Mouse (Mus musculus): ENCODE measurements around the gene Hapln3. TPM values are rescaled to one million over a fixed set of nuclear protein-coding genes. Genes with fewer than 3 reads are reported as not detected.

Gene Hapln3
- polyA plus RNA-seq, 1 experiment from 2014 or later, result 2.3 TPM

- Histone ChIP-seq H3K4me1 (0 out of 2 replicates have a peak, but pooled peaks cover 5% of the 10 kb centered on the region), H3K27ac (no peak overlapping the region), H3K27me3 (replicated peaks) (no peaks in the 10 kb centered on the region), H3K9me3 (no peaks in the 10 kb centered on the region), H3K36me3 (peaks cover 25% of the 10 kb centered on the region), H3K9ac (no peak overlapping the region), H3K4me3 (replicated peaks) (no peak overlapping the region), H3K4me2 (no peak overlapping the region)
- WGBS, result 47% methylated on average over 4 of the region's 4 CpGs
- no peak for ATAC-seq (ENCODE audit: insufficient read depth, low FRiP score, low read depth)
Measured at GRCm38 (mm10) chr7:79139891-79140591, 9.2 kb upstream of the Hapln3 start.

GRCm38 (mm10) chr7:79139328-79139824 lies 8.6 kb upstream of the Hapln3 start:
- H3K4me3 ChIP-seq (replicated peaks), result no peak overlapping the region
- H3K36me3 ChIP-seq, result peaks cover 27% of the 10 kb centered on the region
- H3K9ac ChIP-seq, result no peak overlapping the region
- H3K27ac ChIP-seq, result no peak overlapping the region
- no peak overlapping the region for H3K4me2 ChIP-seq
- no peaks in the 10 kb centered on the region for H3K27me3 ChIP-seq (replicated peaks)
- WGBS, result 74% methylated on average over 6 of the region's 6 CpGs
- H3K4me1 ChIP-seq, result 0 out of 2 replicates have a peak, but pooled peaks cover 5% of the 10 kb centered on the region
- H3K9me3 ChIP-seq, result no peaks in the 10 kb centered on the region
- ATAC-seq (ENCODE audit: insufficient read depth, low FRiP score, low read depth), result no peak

GRCm38 (mm10) chr7:79133391-79133790 lies 2.6 kb upstream of the Hapln3 start:
- Histone ChIP-seq H3K36me3 (peaks cover 18% of the 10 kb centered on the region), H3K9me3 (no peaks in the 10 kb centered on the region), H3K9ac (no peak overlapping the region), H3K27ac (no peak overlapping the region), H3K4me3 (replicated peaks) (no peak overlapping the region), H3K4me2 (no peak overlapping the region), H3K27me3 (replicated peaks) (peaks cover 5% of the 10 kb centered on the region; the same call in 1 of the 2 replicates), H3K4me1 (0 out of 2 replicates have a peak, but pooled peaks cover 14% of the 10 kb centered on the region)
- ATAC-seq (ENCODE audit: insufficient read depth, low FRiP score, low read depth), result no peak
- WGBS, result 25% methylated on average over 6 of the region's 6 CpGs

GRCm38 (mm10) chr7:79130385-79130784 lies 433 bp downstream of the Hapln3 start:
- H3K9ac ChIP-seq, result no peak overlapping the region
- peak overlapping the region; percentile 53 for H3K4me2 ChIP-seq
- H3K9me3 ChIP-seq, result no peaks in the 10 kb centered on the region
- no peak overlapping the region for H3K27ac ChIP-seq
- no peak for ATAC-seq (ENCODE audit: insufficient read depth, low FRiP score, low read depth)
- peaks cover 4% of the 10 kb centered on the region; the same call in 1 of the 2 replicates for H3K36me3 ChIP-seq
- H3K4me1 ChIP-seq, result 0 out of 2 replicates have a peak, but pooled peaks cover 14% of the 10 kb centered on the region
- H3K27me3 ChIP-seq (replicated peaks), result peaks cover 5% of the 10 kb centered on the region; the same call in 1 of the 2 replicates
- 13% methylated on average over 13 of the region's 13 CpGs for WGBS
- peak overlapping the region; percentile 29 for H3K4me3 ChIP-seq (replicated peaks)

- H3K9me3 ChIP-seq, result no peaks in the 10 kb centered on the region
- H3K9ac ChIP-seq, result no peak overlapping the region
- 0 out of 2 replicates have a peak overlapping the region, but pooled peaks have one; percentile 29 for H3K4me3 ChIP-seq (replicated peaks)
- no peak overlapping the region for H3K27ac ChIP-seq
- 20% methylated on average over 8 of the region's 8 CpGs for whole genome bisulfite sequencing
- 0 out of 2 replicates have a peak, but pooled peaks cover 14% of the 10 kb centered on the region for H3K4me1 ChIP-seq
- H3K36me3 ChIP-seq, result peaks cover under 1% of the 10 kb centered on the region; the same call in 1 of the 2 replicates
- peak overlapping the region; percentile 53 for H3K4me2 ChIP-seq
- H3K27me3 ChIP-seq (replicated peaks), result peaks cover 5% of the 10 kb centered on the region; the same call in 1 of the 2 replicates
- ATAC-seq (ENCODE audit: insufficient read depth, low FRiP score, low read depth), result no peak
Measured at GRCm38 (mm10) chr7:79129883-79130282, 935 bp downstream of the Hapln3 start.

- Histone ChIP-seq H3K27me3 (replicated peaks) (no peaks in the 10 kb centered on the region), H3K9me3 (no peaks in the 10 kb centered on the region), H3K4me1 (no peaks in the 10 kb centered on the region), H3K4me2 (no peak overlapping the region), H3K27ac (no peak overlapping the region), H3K9ac (no peak overlapping the region), H3K4me3 (replicated peaks) (no peak overlapping the region), H3K36me3 (no peaks in the 10 kb centered on the region)
- ATAC-seq (ENCODE audit: insufficient read depth, low FRiP score, low read depth), result no peak
- WGBS, result 81% methylated on average over 5 of the region's 5 CpGs
Measured at GRCm38 (mm10) chr7:79123465-79123864, 7.4 kb downstream of the Hapln3 start.

- no peaks in the 10 kb centered on the region for H3K9me3 ChIP-seq
- ATAC-seq (ENCODE audit: insufficient read depth, low FRiP score, low read depth), result no peak
- H3K4me1 ChIP-seq, result 0 out of 2 replicates have a peak, but pooled peaks cover 3% of the 10 kb centered on the region
- no peak overlapping the region for H3K9ac ChIP-seq
- no peaks in the 10 kb centered on the region for H3K27me3 ChIP-seq (replicated peaks)
- no peak overlapping the region for H3K27ac ChIP-seq
- no peaks in the 10 kb centered on the region for H3K36me3 ChIP-seq
- no peak overlapping the region for H3K4me3 ChIP-seq (replicated peaks)
- WGBS, result 54% methylated on average over 4 of the region's 4 CpGs
- no peak overlapping the region for H3K4me2 ChIP-seq
Measured at GRCm38 (mm10) chr7:79113848-79114247, 17.0 kb downstream of the Hapln3 start.

GRCm38 (mm10) chr7:79096492-79096891 lies 34.3 kb downstream of the Hapln3 start:
- H3K36me3 ChIP-seq, result no peaks in the 10 kb centered on the region
- H3K27ac ChIP-seq, result no peak overlapping the region
- 70% methylated on average over 5 of the region's 5 CpGs for WGBS
- ATAC-seq (ENCODE audit: insufficient read depth, low FRiP score, low read depth), result no peak
- no peaks in the 10 kb centered on the region for H3K9me3 ChIP-seq
- H3K9ac ChIP-seq, result no peak overlapping the region
- H3K4me2 ChIP-seq, result no peak overlapping the region
- H3K27me3 ChIP-seq (replicated peaks), result no peaks in the 10 kb centered on the region
- H3K4me3 ChIP-seq (replicated peaks), result no peak overlapping the region
- no peaks in the 10 kb centered on the region for H3K4me1 ChIP-seq

- no peak overlapping the region for H3K9ac ChIP-seq
- WGBS, result 71% methylated on average over 4 of the region's 4 CpGs
- no peaks in the 10 kb centered on the region for H3K9me3 ChIP-seq
- H3K36me3 ChIP-seq, result no peaks in the 10 kb centered on the region
- no peak overlapping the region for H3K4me3 ChIP-seq (replicated peaks)
- H3K27ac ChIP-seq, result no peak overlapping the region
- H3K27me3 ChIP-seq (replicated peaks), result no peaks in the 10 kb centered on the region
- H3K4me2 ChIP-seq, result no peak overlapping the region
- ATAC-seq (ENCODE audit: insufficient read depth, low FRiP score, low read depth), result no peak
- no peaks in the 10 kb centered on the region for H3K4me1 ChIP-seq
Measured at GRCm38 (mm10) chr7:79089111-79089510, 41.7 kb downstream of the Hapln3 start.

GRCm38 (mm10) chr7:79080572-79081399 lies 50.0 kb downstream of the Hapln3 start:
- no peaks in the 10 kb centered on the region for H3K27me3 ChIP-seq (replicated peaks)
- H3K4me2 ChIP-seq, result no peak overlapping the region
- no peak overlapping the region for H3K4me3 ChIP-seq (replicated peaks)
- WGBS, result 20% methylated on average over 7 of the region's 7 CpGs
- H3K4me1 ChIP-seq, result no peaks in the 10 kb centered on the region
- no peak overlapping the region for H3K9ac ChIP-seq
- no peaks in the 10 kb centered on the region for H3K36me3 ChIP-seq
- no peak overlapping the region for H3K27ac ChIP-seq
- no peak for ATAC-seq (ENCODE audit: insufficient read depth, low FRiP score, low read depth)
- no peaks in the 10 kb centered on the region for H3K9me3 ChIP-seq

- no peaks in the 10 kb centered on the region for H3K9me3 ChIP-seq
- ATAC-seq (ENCODE audit: insufficient read depth, low FRiP score, low read depth), result no peak
- no peaks in the 10 kb centered on the region for H3K27me3 ChIP-seq (replicated peaks)
- no peak overlapping the region for H3K4me3 ChIP-seq (replicated peaks)
- H3K4me2 ChIP-seq, result no peak overlapping the region
- H3K4me1 ChIP-seq, result no peaks in the 10 kb centered on the region
- WGBS, result 62% methylated on average over 3 of the region's 3 CpGs
- H3K27ac ChIP-seq, result no peak overlapping the region
- H3K9ac ChIP-seq, result no peak overlapping the region
- no peaks in the 10 kb centered on the region for H3K36me3 ChIP-seq
Measured at GRCm38 (mm10) chr7:79079212-79079611, 51.6 kb downstream of the Hapln3 start.

GRCm38 (mm10) chr7:79068231-79068630 lies 62.6 kb downstream of the Hapln3 start:
- Histone ChIP-seq H3K4me1 (no peaks in the 10 kb centered on the region), H3K9ac (no peak overlapping the region), H3K4me3 (replicated peaks) (no peak overlapping the region), H3K9me3 (no peaks in the 10 kb centered on the region), H3K27me3 (replicated peaks) (no peaks in the 10 kb centered on the region), H3K27ac (no peak overlapping the region), H3K4me2 (no peak overlapping the region), H3K36me3 (no peaks in the 10 kb centered on the region)
- WGBS, result 67% methylated on average over 4 of the region's 4 CpGs
- ATAC-seq (ENCODE audit: insufficient read depth, low FRiP score, low read depth), result no peak

All from stomach, embryonic 15.5 days (tissue).